Mouse (Mus musculus): Measurements from ENCODE around the gene Eif1ad.
A peak's percentile ranks its signal among the peaks of the same experiment; 100 is the strongest.
"Not testable (repeated sequence)": the region's sequence is repeated elsewhere in the genome, so short reads cannot be mapped to it uniquely, and the experiment has no call there.

The Eif1ad gene

GRCm38 (mm10) chr19:5366175-5367052, at the start of gene Eif1ad:
TSS of gene Eif1ad (plus strand) at chr19:5366741.
- DNase-seq (ENCODE audit: low spot score in 2 of 2): peak; percentile 88 to 96

- DNase-seq (ENCODE audit: low spot score in 2 of 2): no peak
Observed at GRCm38 (mm10) chr19:5323801-5324200, 42.7 kb upstream of the Eif1ad start.

DNA sequence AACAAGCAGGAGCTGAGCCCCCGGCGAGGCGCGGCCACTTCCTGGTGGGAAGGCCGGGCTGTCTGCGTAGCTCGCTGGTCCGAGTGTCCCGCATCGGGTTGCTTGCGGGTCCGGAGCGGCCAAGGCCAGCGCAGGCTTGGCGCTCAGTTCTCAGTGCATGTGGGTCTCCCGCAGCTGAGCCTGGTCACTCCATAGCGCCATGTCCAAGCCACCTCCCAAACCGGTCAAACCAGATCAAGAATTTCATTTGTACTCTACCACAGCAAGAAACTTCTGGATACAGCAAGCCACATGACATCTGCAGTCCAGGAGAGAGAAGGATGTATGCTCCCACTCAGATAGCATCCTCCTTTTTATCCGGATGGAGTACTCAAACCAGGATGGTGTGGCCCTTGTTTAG, 38.6 kb upstream of the Eif1ad start:
- peak; percentile 30 to 37 for DNase-seq (ENCODE audit: low spot score in 2 of 2)

DNA sequence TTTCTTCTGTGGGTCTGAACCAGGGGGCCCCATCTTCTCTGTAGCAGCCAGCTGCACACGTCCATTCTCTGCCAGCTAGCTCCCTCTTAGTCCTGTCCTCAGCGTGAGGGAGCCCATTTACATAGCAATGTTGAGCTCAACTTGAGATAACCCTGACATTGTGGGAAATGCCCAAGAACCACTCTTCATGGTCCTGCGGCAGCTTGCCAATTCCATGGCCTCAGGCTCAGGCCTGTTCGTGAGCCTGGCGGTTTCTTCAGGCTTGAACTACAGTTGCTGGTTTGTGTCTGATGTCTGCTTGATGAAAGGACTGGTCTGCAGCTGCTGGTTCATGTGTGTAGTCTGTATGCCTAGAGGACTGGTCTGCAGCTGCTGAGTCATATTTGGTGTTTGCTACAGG, 31.8 kb upstream of the Eif1ad start:
- DNase-seq (ENCODE audit: low spot score in 2 of 2): no peak

DNA sequence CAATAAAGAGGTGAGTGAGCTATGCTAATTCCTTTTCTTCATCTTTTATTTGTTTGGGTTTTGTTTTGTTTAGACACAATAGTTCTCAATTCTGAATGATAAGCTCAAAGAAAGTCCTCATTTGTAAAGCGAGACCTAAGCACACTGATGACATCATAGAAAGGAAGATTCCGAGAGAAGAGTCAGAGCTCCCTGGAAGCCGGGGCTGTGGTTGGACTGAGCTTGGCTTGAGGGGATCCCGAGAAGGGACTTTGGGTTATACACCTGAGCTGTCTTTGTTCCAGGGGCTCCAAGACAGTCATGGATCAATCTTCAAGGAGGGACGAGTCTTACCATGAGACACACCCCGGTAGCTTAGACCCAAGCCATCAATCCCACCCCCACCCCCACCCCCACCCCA, 31.1 kb upstream of the Eif1ad start, which contains the start of gene Catsper1:
TSS of gene Catsper1 (plus strand) at position 301 of the 400 bp plus-strand sequence.
- DNase-seq (ENCODE audit: low spot score in 2 of 2): no peak

DNA sequence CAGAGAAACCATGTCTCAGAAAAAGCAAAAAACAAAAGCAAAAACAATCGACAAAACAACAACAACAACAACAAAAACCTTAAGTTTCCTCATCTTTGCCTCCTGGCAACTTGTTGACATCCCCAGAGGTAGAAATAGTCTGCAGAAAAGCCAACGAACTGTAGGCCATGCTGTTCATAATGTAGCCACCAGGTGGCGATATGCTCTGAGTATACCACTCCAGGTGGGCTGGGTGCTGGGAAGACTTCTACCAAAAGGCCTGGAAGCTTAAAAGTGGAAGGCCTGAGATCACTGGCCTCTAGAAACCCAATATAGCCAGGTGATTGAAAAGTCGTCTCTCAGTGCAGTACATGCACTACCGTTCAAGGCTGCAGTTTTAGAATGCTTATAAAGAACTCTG, 28.6 kb upstream of the Eif1ad start:
- DNase-seq (ENCODE audit: low spot score in 2 of 2): peak; percentile 39 to 44

GRCm38 (mm10) chr19:5341360-5341759, 25.2 kb upstream of the Eif1ad start:
- DNase-seq (ENCODE audit: low spot score in 2 of 2): no peak

GRCm38 (mm10) chr19:5345297-5346131, 21.0 kb upstream of the Eif1ad start:
- DNase-seq (ENCODE audit: low spot score in 2 of 2): no peak

DNA sequence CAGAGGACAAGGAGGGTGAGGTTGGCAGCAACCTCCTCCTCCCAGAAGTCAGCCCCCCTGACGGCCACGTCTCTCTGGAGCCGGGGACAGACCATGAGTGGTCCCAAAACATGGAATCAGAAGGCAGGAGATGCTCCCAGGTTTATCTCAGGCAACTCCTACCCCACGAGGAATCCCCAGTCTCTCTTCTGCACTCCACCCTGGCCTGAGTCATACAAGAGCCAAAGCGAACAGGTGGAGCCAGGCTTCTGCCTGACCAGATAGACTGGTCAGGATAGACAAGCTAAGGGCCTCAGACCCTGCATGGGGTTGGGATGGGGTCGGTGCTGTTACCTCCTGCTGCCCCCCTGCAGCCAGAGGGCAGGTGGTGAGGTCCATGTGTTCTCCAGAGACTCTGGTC, 18.5 kb upstream of the Eif1ad start:
- no peak for DNase-seq (ENCODE audit: low spot score in 2 of 2)

DNA sequence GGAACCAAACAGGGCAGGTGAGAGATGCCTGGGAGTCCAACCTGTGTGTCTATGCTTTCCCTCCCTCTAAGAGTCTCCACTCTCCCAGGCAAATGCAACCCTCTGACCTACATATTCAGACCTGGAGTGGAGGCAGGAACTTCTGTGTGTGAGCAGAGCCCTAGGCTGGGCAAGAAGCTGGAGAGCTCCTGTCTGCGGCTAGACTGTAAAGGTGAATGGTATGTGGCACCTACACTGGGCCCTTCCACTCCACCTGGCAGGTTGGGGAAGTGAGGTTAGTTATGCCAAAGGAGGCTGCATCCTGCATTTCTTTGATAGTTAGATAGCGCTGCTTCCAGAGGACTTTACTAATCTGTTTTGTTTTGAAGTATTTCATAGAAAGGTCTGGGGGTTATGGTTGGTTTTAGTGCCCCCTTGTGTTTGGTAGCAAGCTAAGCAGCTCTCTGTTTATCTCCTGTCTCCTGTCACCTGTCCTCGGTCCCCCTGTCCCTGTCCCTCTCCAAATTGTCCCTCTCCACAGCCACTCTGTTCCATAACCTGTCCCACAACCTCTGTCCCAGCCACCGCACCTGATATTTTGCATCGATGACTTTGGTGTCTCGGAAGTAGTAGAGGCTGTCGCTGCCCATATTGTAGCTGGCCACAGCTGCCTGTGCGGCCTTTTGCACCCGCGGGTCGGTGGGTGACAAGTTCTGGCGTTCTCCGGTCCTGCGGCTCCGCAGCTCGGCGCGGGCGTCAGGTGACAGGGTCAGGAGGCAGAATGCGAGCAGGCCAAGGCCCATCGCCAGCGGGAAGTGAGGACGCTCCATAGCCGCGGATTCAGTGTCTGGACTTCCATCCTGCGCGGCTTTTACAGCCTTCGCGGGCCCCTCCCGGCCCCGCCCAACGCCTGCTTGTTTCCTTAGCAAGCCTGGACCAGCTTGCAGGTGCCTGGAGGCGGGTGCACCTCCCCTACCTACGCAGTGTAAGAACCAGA, 17.7 kb upstream of the Eif1ad start:
- DNase-seq (ENCODE audit: low spot score in 2 of 2): peak in 1 of 2 experiments; percentile 67

- DNase-seq (ENCODE audit: low spot score in 2 of 2): not testable (repeated sequence)
Observed at GRCm38 (mm10) chr19:5349502-5349873, 17.1 kb upstream of the Eif1ad start, which contains the start of gene Cst6. TSS of gene Cst6 (minus strand) at chr19:5349574.

DNA sequence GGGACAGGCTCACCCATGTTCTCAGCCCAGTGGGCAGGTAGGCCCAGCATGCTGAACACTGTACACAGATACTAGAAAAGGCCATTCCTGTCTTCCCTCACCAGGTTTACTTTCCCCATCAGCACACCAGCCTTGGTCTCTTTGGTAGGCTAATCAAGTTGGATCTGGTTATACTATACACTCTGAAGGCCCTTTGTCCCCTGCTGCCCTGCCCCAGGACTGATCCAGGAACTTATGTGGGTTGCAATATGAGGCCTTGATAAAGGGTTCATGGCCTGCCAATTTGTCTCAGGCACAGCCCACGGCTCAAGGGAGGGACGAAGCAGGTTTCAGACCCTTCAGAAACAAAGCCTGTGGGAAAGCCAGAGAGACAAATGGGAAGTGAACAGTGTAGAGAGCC, 12.9 kb upstream of the Eif1ad start:
- DNase-seq (ENCODE audit: low spot score in 2 of 2): no peak

GRCm38 (mm10) chr19:5356080-5356479, 10.5 kb upstream of the Eif1ad start:
- DNase-seq (ENCODE audit: low spot score in 2 of 2): no peak

GRCm38 (mm10) chr19:5362186-5362585, 4.4 kb upstream of the Eif1ad start:
- DNase-seq (ENCODE audit: low spot score in 2 of 2): no peak

- no peak for DNase-seq (ENCODE audit: low spot score in 2 of 2)
Observed at GRCm38 (mm10) chr19:5364124-5364523, 2.4 kb upstream of the Eif1ad start.

DNA sequence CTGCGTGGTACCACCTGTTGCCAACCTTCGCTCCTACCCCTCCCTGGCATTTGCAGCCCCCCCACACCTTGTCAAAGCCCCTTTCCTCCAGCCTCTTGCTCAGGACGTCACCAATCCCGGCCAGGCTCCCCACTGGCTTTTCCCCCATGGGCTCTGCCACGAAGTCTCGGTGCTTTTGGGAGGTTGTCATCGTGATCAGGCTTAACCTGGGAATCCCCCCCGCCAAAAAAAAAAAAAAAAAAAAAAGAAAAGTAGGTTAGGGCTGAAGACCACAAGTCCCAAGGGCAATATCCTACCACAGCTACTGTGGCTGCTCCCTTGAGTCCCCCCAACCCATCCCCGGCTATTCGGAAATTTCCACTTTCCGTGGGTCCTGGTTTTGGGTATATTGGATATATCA, 790 bp upstream of the Eif1ad start:
- DNase-seq (ENCODE audit: low spot score in 2 of 2): no peak

- DNase-seq (ENCODE audit: low spot score in 2 of 2): no peak
Observed at GRCm38 (mm10) chr19:5367053-5367359, 465 bp downstream of the Eif1ad start, which contains the start of gene Banf1. TSS of gene Banf1 (minus strand) at chr19:5367168.

- DNase-seq (ENCODE audit: low spot score in 2 of 2): no peak
Observed at GRCm38 (mm10) chr19:5367455-5367854, 914 bp downstream of the Eif1ad start.

GRCm38 (mm10) chr19:5370932-5371331, 4.4 kb downstream of the Eif1ad start:
- no peak for DNase-seq (ENCODE audit: low spot score in 2 of 2)

DNA sequence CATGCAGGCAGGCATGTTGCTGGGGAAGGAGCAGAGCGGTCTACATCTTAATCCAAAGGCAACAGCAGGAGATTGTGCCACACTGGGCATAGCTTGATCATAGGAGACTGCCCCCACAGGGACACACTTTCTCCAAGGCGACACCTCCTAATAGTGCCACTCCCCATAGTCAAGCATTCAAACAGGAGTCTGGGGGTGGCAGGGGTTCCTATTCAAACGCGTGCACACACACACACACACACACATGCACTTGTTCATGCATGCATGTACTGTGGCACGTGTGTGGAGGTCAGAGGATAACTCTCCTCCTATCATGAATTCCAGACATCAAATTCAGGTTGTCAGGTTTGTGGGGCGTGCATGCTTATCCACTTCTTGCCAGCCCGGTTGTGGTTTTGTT, 6.2 kb downstream of the Eif1ad start:
- no peak for DNase-seq (ENCODE audit: low spot score in 2 of 2)

DNA sequence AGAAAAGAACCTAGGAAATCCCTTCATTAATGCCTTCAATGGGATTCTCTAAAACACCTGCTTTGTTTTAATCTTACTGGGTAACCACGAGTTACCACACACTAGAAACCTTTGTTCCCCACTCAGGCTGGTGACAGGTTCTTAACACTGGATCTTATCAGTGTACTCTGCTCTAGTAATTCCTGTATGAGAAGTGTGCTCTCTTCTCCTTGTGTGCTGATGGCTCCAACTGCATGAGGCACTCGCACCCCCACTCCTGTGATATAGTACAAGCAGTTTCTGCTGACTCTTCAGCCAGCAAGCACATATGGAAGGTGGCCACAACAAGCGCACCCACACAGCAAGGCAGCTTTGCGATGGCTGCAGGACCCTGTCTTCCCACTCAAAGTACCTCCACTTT, 7.6 kb downstream of the Eif1ad start:
- no peak for DNase-seq (ENCODE audit: low spot score in 2 of 2)

DNA sequence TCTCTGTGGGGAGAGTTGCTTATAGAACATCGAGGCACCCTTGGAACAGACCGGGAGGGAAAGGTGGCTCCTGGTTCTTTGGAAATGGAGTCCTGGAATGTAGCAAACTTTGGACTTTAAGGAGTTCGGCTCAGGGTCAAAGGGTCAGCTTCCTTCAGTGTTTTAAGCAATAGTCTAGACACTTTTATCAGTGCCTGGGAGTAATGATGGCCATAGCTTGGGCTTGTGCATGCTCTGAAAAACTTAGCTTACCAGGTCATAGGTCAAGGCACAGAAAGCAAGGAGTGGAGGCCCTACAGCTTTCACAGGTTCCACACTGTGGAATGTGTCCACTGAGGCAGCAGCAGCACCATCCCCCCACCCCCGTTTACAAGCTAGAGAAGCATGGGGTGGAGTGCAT, 8.2 kb downstream of the Eif1ad start:
- no peak for DNase-seq (ENCODE audit: low spot score in 2 of 2)
